Mouse (Mus musculus) kidney, adult 2 months (tissue): ENCODE measurements at regions not wholly inside any gene's neighbourhood (a gene's known extent, or its start where the extent isn't known, plus 50 kb on each side); places are given as distances from the start of the nearest gene placed in this dataset.

ENCODE experiments used
- DNase-seq: peaks from one replicate; pipeline ENCODE4 v3.0.0; 2021
- H3K27ac ChIP-seq: fragments of 200-500 bp; 2 replicates; pipeline ENCODE4 v1.5.1; 2012; ENCODE audit warnings: low read depth, low read length, control low read depth, inconsistent platforms; ENCODE audit not compliant: insufficient read depth
- H3K27me3 ChIP-seq: fragments of 200-500 bp; replicated peaks from 2 replicates; pipeline ENCODE4 v1.6.1; 2012; ENCODE audit warnings: mild to moderate bottlenecking, moderate library complexity, low read length, inconsistent platforms; ENCODE audit not compliant: control insufficient read depth, insufficient read depth
- H3K36me3 ChIP-seq: fragments of 200-500 bp; 2 replicates; pipeline ENCODE4 v1.6.1; 2012; ENCODE audit warnings: mild to moderate bottlenecking, moderate library complexity, low read length, inconsistent platforms; ENCODE audit not compliant: control insufficient read depth, insufficient read depth
- H3K4me1 ChIP-seq: fragments of 200-500 bp; 2 replicates; pipeline ENCODE4 v1.6.1; 2011; ENCODE audit warnings: low read length; ENCODE audit not compliant: control insufficient read depth, insufficient read depth
- H3K4me3 ChIP-seq: fragments of 200-500 bp; 2 replicates; pipeline ENCODE4 v1.5.1; 2011; ENCODE audit warnings: mild to moderate bottlenecking, low read depth, low read length, control low read depth; ENCODE audit not compliant: insufficient read depth
- CTCF ChIP-seq: fragments of 200-500 bp; conservative IDR thresholded peaks from 2 replicates; pipeline ENCODE4 v1.5.1; 2011; ENCODE audit warnings: low read depth, mild to moderate bottlenecking, control low read depth, low read length, moderate library complexity, mixed read lengths; ENCODE audit not compliant: insufficient read depth, insufficient read length
- POLR2A ChIP-seq: fragments of 200-500 bp; IDR thresholded peaks from one replicate; pipeline ENCODE4 v1.6.1; 2011; ENCODE audit warnings: low read depth, low read length, control low read depth
- WGBS: fragments of 180-500 bp; shearing (Covaris S2); methylation state at CpG from one replicate; pipeline ENCODE4 v1.1.7; 2018; 5-methylcytosine and 5-hydroxymethylcytosine counted together

DNA sequence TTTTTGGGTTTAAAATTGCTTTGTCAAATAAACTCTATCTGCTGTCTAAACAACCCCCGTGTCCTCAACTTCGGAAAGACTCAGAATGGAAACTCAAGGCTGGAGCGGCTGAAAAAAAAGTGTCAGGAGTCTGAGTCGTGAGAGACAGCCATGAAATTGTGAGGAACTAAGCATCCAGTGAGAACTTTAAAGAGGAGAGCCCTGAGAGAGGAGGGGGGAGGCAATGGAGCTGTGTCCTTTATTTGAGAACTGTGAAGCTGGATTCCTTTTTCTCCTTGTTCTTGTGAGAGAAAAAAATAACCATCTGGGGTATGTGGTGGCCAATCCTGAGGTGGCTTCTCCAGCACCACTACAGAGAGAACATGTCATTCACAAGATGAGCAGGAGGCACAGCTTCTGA, 336.9 kb upstream of the Dynlrb2 start:
- H3K27ac ChIP-seq, result no peak overlapping the region
- H3K4me3 ChIP-seq, result no peak overlapping the region
- no peak for DNase-seq
- WGBS, result 69% methylated on average over 4 of the region's 4 CpGs
- H3K4me1 ChIP-seq, result no peaks in the 10 kb centered on the region
- H3K36me3 ChIP-seq, result no peaks in the 10 kb centered on the region
- TF ChIP-seq POLR2A (no peak), CTCF (no peak)
- no peaks in the 10 kb centered on the region for H3K27me3 ChIP-seq

DNA sequence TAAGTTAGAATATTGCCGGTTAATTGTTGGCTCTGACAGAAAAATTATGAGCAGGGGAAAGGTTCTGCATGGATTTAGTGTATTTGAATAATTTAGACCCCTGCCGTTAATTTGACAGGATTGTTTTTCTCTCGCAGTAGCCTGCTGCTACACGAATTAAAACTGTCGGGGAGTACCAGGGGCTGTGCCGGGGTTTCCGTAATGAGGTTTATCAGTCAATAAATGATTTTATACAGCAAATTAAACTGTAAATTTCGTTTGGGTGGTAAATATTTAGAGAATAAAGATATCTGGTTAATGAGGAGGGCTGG, 339.8 kb upstream of the Dynlrb2 start:
- H3K27me3 ChIP-seq, result no peaks in the 10 kb centered on the region
- H3K4me3 ChIP-seq, result no peak overlapping the region
- no peaks in the 10 kb centered on the region for H3K36me3 ChIP-seq
- H3K27ac ChIP-seq, result no peak overlapping the region
- 36% methylated on average over 8 of the region's 8 CpGs for WGBS
- H3K4me1 ChIP-seq, result no peaks in the 10 kb centered on the region
- DNase-seq, result no peak
- TF ChIP-seq CTCF, result no peak
- no peak for TF ChIP-seq POLR2A

DNA sequence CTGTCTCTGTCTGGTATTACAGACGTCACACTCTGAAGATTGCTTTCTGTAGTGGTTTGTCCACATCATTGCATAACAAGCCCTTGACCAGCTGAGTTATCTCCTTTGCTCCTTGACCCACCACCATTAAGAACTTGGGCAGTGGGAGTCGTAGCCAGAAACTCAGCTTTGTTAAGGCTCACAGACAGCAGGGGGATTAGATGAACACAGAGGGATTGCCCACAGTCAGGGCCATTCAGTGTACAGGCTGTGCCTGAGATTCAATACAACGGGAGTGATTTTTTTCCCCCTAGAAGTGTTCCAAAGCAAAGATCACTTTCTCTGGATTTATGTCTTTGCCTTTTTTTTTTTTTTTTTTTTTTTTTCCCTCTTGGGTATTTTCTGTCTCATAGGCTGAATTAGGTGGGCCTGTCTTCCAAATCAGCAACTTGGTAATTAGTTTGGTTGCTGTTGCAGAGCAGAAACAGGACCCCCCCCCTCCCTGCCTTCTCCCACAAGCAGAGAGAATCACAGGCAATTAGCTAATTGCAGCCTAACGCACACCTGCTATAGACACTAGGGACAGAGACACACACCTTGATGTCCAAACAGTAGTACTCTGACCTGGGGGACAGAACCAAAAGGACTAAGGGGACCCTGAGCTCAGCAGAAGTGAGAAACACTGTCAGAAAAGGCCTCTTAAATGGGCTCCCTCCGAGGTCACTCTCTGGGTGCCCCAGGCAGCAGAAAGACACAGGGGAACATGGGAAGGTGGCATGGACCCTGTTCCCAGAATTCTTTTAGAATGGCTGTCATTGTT, 340.4 kb upstream of the Dynlrb2 start:
- DNase-seq, result no peak
- Histone ChIP-seq H3K4me1 (no peaks in the 10 kb centered on the region), H3K36me3 (no peaks in the 10 kb centered on the region), H3K27ac (no peak overlapping the region), H3K4me3 (no peak overlapping the region), H3K27me3 (no peaks in the 10 kb centered on the region)
- 52% methylated on average over 5 of the region's 5 CpGs for WGBS
- TF ChIP-seq POLR2A (no peak), CTCF (no peak)

DNA sequence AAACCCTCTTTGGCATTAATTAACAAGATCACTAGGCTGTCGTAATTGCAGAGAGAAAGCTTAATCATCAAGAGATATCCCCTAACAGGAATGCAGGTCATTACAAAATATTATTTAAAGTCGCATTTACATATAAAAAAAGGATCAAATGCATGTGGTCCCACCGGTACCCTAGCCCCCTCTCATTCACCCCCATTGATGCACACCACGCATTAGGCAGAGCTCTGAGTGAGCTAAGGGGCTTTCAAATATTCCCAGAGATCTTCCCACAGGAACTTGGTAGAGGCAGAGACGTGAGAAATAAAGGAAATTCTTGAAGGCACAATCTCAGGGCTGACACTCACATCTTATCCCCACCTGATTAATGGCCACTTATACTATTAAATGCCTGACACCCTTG, 343.8 kb upstream of the Dynlrb2 start:
- 55% methylated on average over 5 of the region's 5 CpGs for WGBS
- no peaks in the 10 kb centered on the region for H3K36me3 ChIP-seq
- H3K4me3 ChIP-seq, result no peak overlapping the region
- no peaks in the 10 kb centered on the region for H3K27me3 ChIP-seq
- H3K4me1 ChIP-seq, result no peaks in the 10 kb centered on the region
- no peak overlapping the region for H3K27ac ChIP-seq
- TF ChIP-seq CTCF (no peak), POLR2A (no peak)
- no peak for DNase-seq

DNA sequence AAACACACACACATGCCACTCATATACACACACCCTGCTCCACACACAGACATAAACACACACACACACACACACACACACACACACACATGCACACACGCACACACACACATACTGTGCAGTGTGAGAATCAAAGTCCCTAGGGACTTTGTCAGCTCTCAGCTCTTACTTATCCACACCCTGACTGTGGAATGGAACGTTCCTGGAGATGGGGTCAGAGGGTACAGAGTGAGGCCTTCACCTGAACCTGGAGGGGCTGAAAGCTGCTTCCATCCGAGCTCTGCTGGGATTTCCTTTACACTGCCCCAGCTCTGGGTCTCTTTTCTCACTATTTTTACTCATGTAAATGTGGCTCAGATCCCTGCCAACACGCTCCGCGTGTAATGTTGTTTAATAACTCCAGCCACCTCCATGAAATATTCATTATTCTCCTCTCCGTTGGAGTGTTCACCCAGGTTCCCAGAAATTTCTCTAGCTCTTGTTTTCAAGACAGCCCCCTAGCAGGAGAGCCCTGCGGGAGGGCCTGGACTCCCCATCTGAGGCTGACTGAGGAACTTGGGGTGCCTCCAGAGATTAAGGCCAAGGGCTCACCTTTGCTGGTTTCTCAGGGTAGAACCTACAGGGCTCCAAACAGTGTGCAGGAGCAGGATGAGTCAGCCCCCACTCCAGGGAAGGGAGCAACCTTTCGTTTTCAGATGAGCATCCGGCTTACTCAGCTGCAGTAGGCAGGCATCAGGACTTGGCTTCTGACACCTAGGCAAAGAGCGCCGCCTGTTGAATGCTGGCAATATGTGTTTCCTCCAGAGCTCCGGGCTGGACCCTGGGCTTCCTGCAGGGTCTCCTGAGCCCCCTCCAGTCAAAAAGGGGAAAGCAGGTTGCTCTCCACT, 360.8 kb upstream of the Dynlrb2 start:
- no peaks in the 10 kb centered on the region for H3K27me3 ChIP-seq
- no peaks in the 10 kb centered on the region for H3K36me3 ChIP-seq
- no peak overlapping the region; the same call in 1 of the 2 replicates for H3K27ac ChIP-seq
- 0 out of 2 replicates have a peak, but pooled peaks cover 5% of the 10 kb centered on the region for H3K4me1 ChIP-seq
- no peak for TF ChIP-seq POLR2A
- TF ChIP-seq CTCF, result peak; percentile 73
- H3K4me3 ChIP-seq, result no peak overlapping the region
- peak; percentile 79 for DNase-seq
- 38% methylated on average over 13 of the region's 13 CpGs for WGBS

DNA sequence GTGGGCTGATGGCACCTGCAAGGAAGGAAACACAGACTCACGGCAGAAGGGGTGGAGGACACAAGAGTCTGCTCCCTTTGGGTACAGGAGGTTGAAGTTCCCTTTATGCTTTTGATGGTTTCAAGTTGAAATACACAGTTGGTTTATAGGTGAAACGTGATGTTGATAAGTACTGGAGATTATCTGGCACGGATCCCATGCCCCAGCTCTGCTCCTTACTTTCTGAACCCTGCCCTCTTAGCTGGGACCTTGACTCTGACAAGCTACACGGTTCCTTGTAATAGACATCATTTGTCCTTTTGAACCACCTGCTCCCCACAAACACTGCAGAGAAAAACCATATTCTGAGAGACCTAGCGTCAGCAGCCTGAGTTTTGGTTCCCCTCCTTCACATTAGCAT, 363.4 kb upstream of the Dynlrb2 start:
- no peak for TF ChIP-seq POLR2A
- no peak for TF ChIP-seq CTCF
- H3K36me3 ChIP-seq, result no peaks in the 10 kb centered on the region
- no peaks in the 10 kb centered on the region for H3K27me3 ChIP-seq
- WGBS, result 68% methylated on average over 5 of the region's 5 CpGs
- H3K4me3 ChIP-seq, result no peak overlapping the region
- no peak overlapping the region for H3K27ac ChIP-seq
- H3K4me1 ChIP-seq, result 0 out of 2 replicates have a peak, but pooled peaks cover 5% of the 10 kb centered on the region
- DNase-seq, result peak; percentile 11

DNA sequence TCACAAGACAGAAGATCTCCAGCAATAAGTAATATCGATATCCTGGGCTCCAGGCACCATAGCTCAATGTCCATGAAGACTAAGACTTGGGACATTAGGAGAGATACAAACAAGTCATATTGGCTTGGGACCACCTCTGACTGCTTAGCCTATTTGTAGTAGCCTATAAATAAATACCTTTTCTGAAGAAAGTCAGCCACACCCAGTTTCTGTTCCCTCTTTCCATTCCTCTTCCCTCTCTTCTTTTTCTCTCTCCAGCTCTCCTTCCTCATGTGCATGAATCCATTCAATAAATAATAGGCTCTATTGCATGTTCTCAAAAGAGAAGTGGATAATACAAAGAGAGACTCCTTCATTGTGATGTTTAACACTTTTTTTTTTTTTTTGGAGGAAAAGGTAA, 364.8 kb upstream of the Dynlrb2 start:
- Histone ChIP-seq H3K36me3 (no peaks in the 10 kb centered on the region), H3K4me1 (0 out of 2 replicates have a peak, but pooled peaks cover 5% of the 10 kb centered on the region), H3K27me3 (no peaks in the 10 kb centered on the region), H3K27ac (no peak overlapping the region), H3K4me3 (no peak overlapping the region)
- TF ChIP-seq POLR2A, result no peak
- no peak for TF ChIP-seq CTCF
- DNase-seq, result no peak
- 90% methylated on average over 1 of the region's 1 CpGs for WGBS
